Mouse (Mus musculus) ES-Bruce4 (cell line): Measurements from ENCODE around the gene Yaf2.

Source experiments
- CTCF ChIP-seq: IDR thresholded peaks from one replicate; pipeline ENCODE4 v1.8.1; 2011; ENCODE audit warnings: low read depth, low read length
- POLR2A ChIP-seq: IDR thresholded peaks from one replicate; pipeline ENCODE4 v1.8.1; 2011; ENCODE audit warnings: low read length; ENCODE audit not compliant: insufficient read depth

DNA sequence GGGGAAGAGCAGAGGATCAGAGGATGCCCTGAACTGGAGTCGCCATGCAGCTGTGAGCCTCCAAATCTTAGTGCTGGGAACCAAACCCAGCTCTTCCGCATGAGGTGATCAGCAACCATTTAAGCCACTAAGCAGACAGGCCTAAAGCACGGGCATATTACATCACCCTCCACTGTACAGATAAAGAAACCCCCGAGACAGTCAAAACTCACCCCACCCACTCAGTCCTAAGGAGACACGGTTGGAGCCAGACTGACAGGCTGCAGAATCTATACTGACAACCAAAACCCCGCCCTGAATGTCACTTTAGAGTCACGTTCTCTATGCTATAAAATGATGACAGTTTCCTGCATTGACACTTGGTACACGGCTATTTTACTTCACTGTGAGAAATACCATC lies 83.6 kb downstream of the Yaf2 start:
- TF ChIP-seq POLR2A: no peak
- TF ChIP-seq CTCF: no peak
